Mouse (Mus musculus) kidney, postnatal 0 days (tissue): ENCODE results near the gene Pdik1l. TPM values are rescaled to one million over a fixed set of nuclear protein-coding genes. Genes with fewer than 3 reads are reported as not detected.

Source experiments
- ATAC-seq: fragments of 200-750 bp; cut with Nextera tagmentation; replicated peaks from 2 replicates; pipeline ENCODE4 v1.8.0; 2017; ENCODE audit warnings: low read depth, moderate number of reproducible peaks, moderate TSS enrichment, moderate library complexity; ENCODE audit not compliant: low FRiP score
- DNase-seq: peaks from one replicate; pipeline ENCODE4 v3.0.0-alpha.2; 2016; ENCODE audit warnings: low spot score
- H3K27ac ChIP-seq: fragments of 300-500 bp; sonication (generic); 2 replicates; pipeline ENCODE4 v1.5.1; 2014; ENCODE audit warnings: mild to moderate bottlenecking
- H3K27me3 ChIP-seq: fragments of 300-500 bp; sonication (generic); 2 replicates; pipeline ENCODE4 v1.6.1; 2014; ENCODE audit warnings: low read length, mixed read lengths; ENCODE audit not compliant: insufficient read depth
- H3K36me3 ChIP-seq: fragments of 300-500 bp; sonication (generic); 2 replicates; pipeline ENCODE4 v1.6.1; 2014; ENCODE audit warnings: low read length, mixed read lengths; ENCODE audit not compliant: insufficient read depth
- H3K4me1 ChIP-seq: fragments of 300-500 bp; sonication (generic); replicated peaks from 2 replicates; pipeline ENCODE4 v1.6.1; 2014; ENCODE audit warnings: antibody characterized with exemption, low read length, mixed read lengths; ENCODE audit not compliant: insufficient read depth
- H3K4me2 ChIP-seq: fragments of 300-500 bp; sonication (generic); 2 replicates; pipeline ENCODE4 v1.6.1; 2014; ENCODE audit warnings: mild to moderate bottlenecking, low read length, moderate library complexity, mixed read lengths
- H3K4me3 ChIP-seq: fragments of 300-500 bp; sonication (generic); replicated peaks from 2 replicates; pipeline ENCODE4 v1.5.1; 2014; ENCODE audit warnings: low read depth, low read length
- H3K9ac ChIP-seq: fragments of 300-500 bp; sonication (generic); 2 replicates; pipeline ENCODE4 v1.6.1; 2014; ENCODE audit warnings: low read depth, low read length
- H3K9me3 ChIP-seq: fragments of 300-500 bp; sonication (generic); replicated peaks from 2 replicates; pipeline ENCODE4 v1.6.1; 2016; ENCODE audit warnings: low read length, inconsistent platforms, mixed read lengths
- CTCF ChIP-seq: IDR thresholded peaks from 2 replicates; pipeline ENCODE4 v1.5.1; 2016; ENCODE audit warnings: antibody characterized with exemption, low read depth, mild to moderate bottlenecking, moderate library complexity
- WGBS: fragments of 180-500 bp; shearing (Covaris S2); extraction: QIAGEN DNeasy Blood & Tissue Kit; methylation state at CpG from one replicate; pipeline ENCODE4 v1.1.7; 2014; 5-methylcytosine and 5-hydroxymethylcytosine counted together
- polyA plus RNA-seq: library from polyadenylated mRNA; unstranded; fragments of >200 nt; fragmentation: Nextera tagmentation; extraction: Ambion mirVana; gene quantifications from 2 replicates; pipeline ENCODE4 v1.2.1, GENCODE M21; 2015

The Pdik1l gene
- polyA plus RNA-seq, 1 experiment from 2014 or later = 12.5 TPM

- ATAC-seq = no peak
- H3K27ac ChIP-seq = no peak overlapping the region
- H3K36me3 ChIP-seq = no peaks in the 10 kb centered on the region
- no peak for DNase-seq
- H3K27me3 ChIP-seq = no peaks in the 10 kb centered on the region
- H3K4me2 ChIP-seq = no peak overlapping the region
- no peaks in the 10 kb centered on the region for H3K4me1 ChIP-seq
- H3K4me3 ChIP-seq = no peak overlapping the region
- H3K9me3 ChIP-seq = no peaks in the 10 kb centered on the region
- WGBS = 64% methylated on average over 3 of the region's 3 CpGs
- peak; percentile 50 for TF ChIP-seq CTCF
- no peak overlapping the region for H3K9ac ChIP-seq
Measured at GRCm38 (mm10) chr4:134321524-134321923, 33.8 kb upstream of the Pdik1l start.

DNA sequence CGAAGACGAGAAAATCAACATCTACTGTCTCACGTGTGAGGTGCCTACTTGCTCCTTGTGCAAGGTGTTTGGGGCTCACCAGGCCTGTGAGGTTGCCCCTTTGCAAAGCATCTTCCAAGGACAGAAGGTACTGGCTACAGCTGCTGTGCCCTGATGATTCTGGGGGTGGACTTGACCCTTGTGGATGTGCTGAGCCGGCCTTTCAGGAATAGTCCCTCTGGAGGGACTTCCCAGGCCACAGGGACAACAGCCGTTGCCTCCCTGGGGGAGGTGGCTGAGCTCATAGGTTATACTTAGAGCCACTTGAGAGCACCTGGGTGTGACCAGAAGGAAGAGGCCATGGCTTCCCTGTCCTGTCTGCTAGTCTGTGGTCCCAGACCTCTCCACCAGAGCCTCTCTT, 32.0 kb upstream of the Pdik1l start:
- Histone ChIP-seq H3K27ac (no peak overlapping the region), H3K36me3 (no peaks in the 10 kb centered on the region), H3K4me1 (no peaks in the 10 kb centered on the region), H3K9ac (no peak overlapping the region), H3K4me3 (no peak overlapping the region), H3K4me2 (no peak overlapping the region), H3K27me3 (no peaks in the 10 kb centered on the region), H3K9me3 (no peaks in the 10 kb centered on the region)
- 72% methylated on average over 5 of the region's 5 CpGs for WGBS
- DNase-seq (no peak), ATAC-seq (no peak)
- no peak for TF ChIP-seq CTCF

- 86% methylated on average over 5 of the region's 5 CpGs for WGBS
- Histone ChIP-seq H3K36me3 (no peaks in the 10 kb centered on the region), H3K4me2 (no peak overlapping the region), H3K27ac (no peak overlapping the region), H3K4me3 (no peak overlapping the region), H3K9me3 (no peaks in the 10 kb centered on the region), H3K4me1 (no peaks in the 10 kb centered on the region), H3K27me3 (no peaks in the 10 kb centered on the region), H3K9ac (no peak overlapping the region)
- no peak for TF ChIP-seq CTCF
- no peak for DNase-seq
- no peak for ATAC-seq
Measured at GRCm38 (mm10) chr4:134319074-134319473, 31.4 kb upstream of the Pdik1l start.

GRCm38 (mm10) chr4:134316390-134316789, 28.7 kb upstream of the Pdik1l start:
- H3K9ac ChIP-seq = no peak overlapping the region
- H3K27me3 ChIP-seq = no peaks in the 10 kb centered on the region
- no peaks in the 10 kb centered on the region for H3K36me3 ChIP-seq
- no peak overlapping the region for H3K4me3 ChIP-seq
- peak; percentile 22 for DNase-seq
- H3K4me2 ChIP-seq = no peak overlapping the region
- H3K4me1 ChIP-seq = no peaks in the 10 kb centered on the region
- ATAC-seq = no peak
- H3K9me3 ChIP-seq = no peaks in the 10 kb centered on the region
- 49% methylated on average over 16 of the region's 16 CpGs for WGBS
- no peak for TF ChIP-seq CTCF
- H3K27ac ChIP-seq = no peak overlapping the region

- H3K4me2 ChIP-seq = no peak overlapping the region
- no peaks in the 10 kb centered on the region for H3K36me3 ChIP-seq
- no peak overlapping the region for H3K9ac ChIP-seq
- no peak for TF ChIP-seq CTCF
- H3K27me3 ChIP-seq = no peaks in the 10 kb centered on the region
- 67% methylated on average over 9 of the region's 9 CpGs for WGBS
- no peaks in the 10 kb centered on the region for H3K9me3 ChIP-seq
- no peak overlapping the region for H3K4me3 ChIP-seq
- no peak overlapping the region for H3K27ac ChIP-seq
- no peaks in the 10 kb centered on the region for H3K4me1 ChIP-seq
- DNase-seq = no peak
- no peak; the same call in 1 of the 2 replicates for ATAC-seq
Measured at GRCm38 (mm10) chr4:134315470-134315869, 27.8 kb upstream of the Pdik1l start.

DNA sequence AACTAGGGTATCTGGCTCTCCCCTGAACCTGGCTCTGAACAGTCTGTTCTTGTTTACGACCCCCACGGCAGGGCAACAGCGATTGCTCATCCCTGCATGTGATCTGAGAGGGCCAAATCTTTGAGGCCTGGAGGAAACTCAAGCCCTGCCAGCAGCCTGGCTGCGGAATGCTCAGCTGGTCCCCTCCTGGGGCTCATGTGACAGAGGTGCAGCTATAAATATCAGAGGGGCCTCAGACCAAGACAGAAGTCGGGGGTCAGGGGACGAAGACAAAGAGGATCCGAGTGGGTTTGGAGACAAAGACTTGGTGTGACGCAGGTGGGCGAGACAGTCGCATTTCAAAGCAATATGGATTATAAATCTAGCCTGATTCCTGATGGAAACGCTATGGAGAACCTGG, 27.2 kb upstream of the Pdik1l start, which contains the start of gene Trim63:
TSS of gene Trim63 (plus strand) at position 245 of the 400 bp plus-strand sequence.
- DNase-seq (peak; percentile 47), ATAC-seq (no peak; the same call in 1 of the 2 replicates)
- WGBS = 19% methylated on average over 11 of the region's 11 CpGs
- Histone ChIP-seq H3K36me3 (no peaks in the 10 kb centered on the region), H3K27me3 (no peaks in the 10 kb centered on the region), H3K4me1 (no peaks in the 10 kb centered on the region), H3K9me3 (no peaks in the 10 kb centered on the region), H3K27ac (no peak within 1 kb of the TSS), H3K4me2 (no peak within 1 kb of the TSS), H3K9ac (no peak within 1 kb of the TSS), H3K4me3 (no peak within 1 kb of the TSS)
- TF ChIP-seq CTCF = no peak

- 80% methylated on average over 4 of the region's 4 CpGs for WGBS
- ATAC-seq = no peak
Measured at GRCm38 (mm10) chr4:134314081-134314655, 26.5 kb upstream of the Pdik1l start.

More at GRCm38 (mm10) chr4:134314081-134314655, 26.5 kb upstream of the Pdik1l start:
- no peaks in the 10 kb centered on the region for H3K27me3 ChIP-seq
- H3K4me1 ChIP-seq = no peaks in the 10 kb centered on the region
- H3K9me3 ChIP-seq = no peaks in the 10 kb centered on the region
- H3K4me2 ChIP-seq = no peak overlapping the region
- no peak overlapping the region for H3K27ac ChIP-seq
- H3K4me3 ChIP-seq = no peak overlapping the region
- H3K36me3 ChIP-seq = no peaks in the 10 kb centered on the region
- DNase-seq = no peak
- no peak for TF ChIP-seq CTCF
- no peak overlapping the region for H3K9ac ChIP-seq
